Mouse (Mus musculus): ENCODE results near the gene Itgb3.
"Not testable (repeated sequence)": the region's sequence is repeated elsewhere in the genome, so short reads cannot be mapped to it uniquely, and the experiment has no call there.

Gene Itgb3

GRCm38 (mm10) chr11:104607491-104608245 lies at the start of gene Itgb3:
TSS of gene Itgb3 (plus strand) at chr11:104608000.
- in situ Hi-C loops (cut with MboI, MseI), result loop anchor here in 1 of 2 experiments (5.0 kb wide), 1 partner anchor 40 kb away; no protein-coding TSS in a partner anchor

GRCm38 (mm10) chr11:104558065-104558464 lies 49.7 kb upstream of the Itgb3 start:
- in situ Hi-C loops (cut with MboI, MseI), result no loop called here

- in situ Hi-C loops (cut with MboI, MseI), result no loop called here
These were observed 49.0 kb upstream of the Itgb3 start for GRCm38 (mm10) chr11:104558651-104559403.

GRCm38 (mm10) chr11:104560971-104561370 lies 46.8 kb upstream of the Itgb3 start:
- in situ Hi-C loops (cut with MboI, MseI), result no loop called here

- in situ Hi-C loops (cut with MboI, MseI), result no loop called here
These were observed 44.3 kb upstream of the Itgb3 start for GRCm38 (mm10) chr11:104563496-104563895.

GRCm38 (mm10) chr11:104565172-104565571 lies 42.6 kb upstream of the Itgb3 start:
- in situ Hi-C loops (cut with MboI, MseI), result no loop called here

GRCm38 (mm10) chr11:104566097-104566496 lies 41.7 kb upstream of the Itgb3 start:
- in situ Hi-C loops (cut with MboI, MseI), result no loop called here

GRCm38 (mm10) chr11:104566796-104567195 lies 41.0 kb upstream of the Itgb3 start:
- in situ Hi-C loops (cut with MboI, MseI), result no loop called here

- in situ Hi-C loops (cut with MboI, MseI), result no loop called here
These were observed 40.1 kb upstream of the Itgb3 start for GRCm38 (mm10) chr11:104567736-104568135.

- in situ Hi-C loops (cut with MboI, MseI), result no loop called here
These were observed 39.5 kb upstream of the Itgb3 start for GRCm38 (mm10) chr11:104568326-104568725.

- in situ Hi-C loops (cut with MboI, MseI), result not testable (repeated sequence)
These were observed 37.3 kb upstream of the Itgb3 start for GRCm38 (mm10) chr11:104570515-104570914.

- in situ Hi-C loops (cut with MboI, MseI), result not testable (repeated sequence)
These were observed 36.4 kb upstream of the Itgb3 start for GRCm38 (mm10) chr11:104571373-104571772.

GRCm38 (mm10) chr11:104572091-104572490 lies 35.7 kb upstream of the Itgb3 start:
- in situ Hi-C loops (cut with MboI, MseI), result no loop called here

- in situ Hi-C loops (cut with MboI, MseI), result no loop called here
These were observed 35.2 kb upstream of the Itgb3 start for GRCm38 (mm10) chr11:104572566-104572965.

GRCm38 (mm10) chr11:104576772-104577612 lies 30.8 kb upstream of the Itgb3 start:
- in situ Hi-C loops (cut with MboI, MseI), result loop anchor here in 1 of 2 experiments (25.0 kb wide), 2 partner anchors 285 to 1435 kb away; partner anchors contain the start of gene Kcnh6

GRCm38 (mm10) chr11:104578074-104578473 lies 29.7 kb upstream of the Itgb3 start:
- in situ Hi-C loops (cut with MboI, MseI), result loop anchor here in 1 of 2 experiments (25.0 kb wide), 2 partner anchors 284 to 1434 kb away; partner anchors contain the start of gene Kcnh6

GRCm38 (mm10) chr11:104579084-104579483 lies 28.7 kb upstream of the Itgb3 start:
- in situ Hi-C loops (cut with MboI, MseI), result loop anchor here in 1 of 2 experiments (25.0 kb wide), 2 partner anchors 283 to 1433 kb away; partner anchors contain the start of gene Kcnh6

GRCm38 (mm10) chr11:104579575-104579974 lies 28.2 kb upstream of the Itgb3 start:
- in situ Hi-C loops (cut with MboI, MseI), result loop anchor here in 1 of 2 experiments (25.0 kb wide), 2 partner anchors 283 to 1433 kb away; partner anchors contain the start of gene Kcnh6

GRCm38 (mm10) chr11:104580091-104580490 lies 27.7 kb upstream of the Itgb3 start:
- in situ Hi-C loops (cut with MboI, MseI), result loop anchor here in 1 of 2 experiments (5.0 to 25.0 kb wide), 3 partner anchors 63 to 1432 kb away; partner anchors contain the start of gene Kcnh6

- in situ Hi-C loops (cut with MboI, MseI), result loop anchor here in 1 of 2 experiments (5.0 to 25.0 kb wide), 3 partner anchors 63 to 1432 kb away; partner anchors contain the start of gene Kcnh6
These were observed 27.2 kb upstream of the Itgb3 start for GRCm38 (mm10) chr11:104580606-104581005.

All from T-helper 17 cell (primary cell).